Mouse (Mus musculus) gastrocnemius, postnatal 25 days (tissue): ENCODE measurements around the gene Sav1. TPM values are rescaled to one million over a fixed set of nuclear protein-coding genes. Genes with fewer than 3 reads are reported as not detected.
A peak's percentile ranks its signal among the peaks of the same experiment; 100 is the strongest.

ENCODE experiments used
- DNase-seq: peaks from one replicate; pipeline ENCODE4 v3.0.0; 2022
- long read RNA-seq, 2 experiments: library from polyadenylated mRNA; stranded (forward); transcript quantifications; one replicate each; pipeline ENCODE4 v2.0.0; 2021
- total RNA-seq, 2 experiments: library from RNA; stranded (reverse); gene quantifications; 1 replicate in 1 of 2; 2 replicates in 1 of 2; pipeline ENCODE4 v1.2.3; 2021

Gene Sav1
- 10 to 100 TPM; 32.6 to 39.0 TPM for total RNA-seq
- long read RNA-seq, experiment 1, transcript Sav1-201 (5 exons, 2,524 nt) = major isoform, 19 of 37 reads
- long read RNA-seq, experiment 1, transcript Sav1-202 (3 exons, 3,360 nt) = minor isoform, 6 of 37 reads
- long read RNA-seq, experiment 1, partial matches to known transcripts = 1 of 37 reads
- long read RNA-seq, experiment 1, other reads (novel, unspliced or antisense) = 11 of 37 reads
- long read RNA-seq, experiment 2, transcript Sav1-201 (5 exons, 2,524 nt) = major isoform, 28 of 34 reads
- long read RNA-seq, experiment 2, partial matches to known transcripts = 0 of 34 reads
- long read RNA-seq, experiment 2, other reads (novel, unspliced or antisense) = 5 of 34 reads

GRCm38 (mm10) chr12:69986786-69987497 lies at the start of gene Sav1:
Gene Sav1 (minus strand): TSS chr12:69987002.
- DNase-seq = peak; percentile 93

GRCm38 (mm10) chr12:70026233-70026632 lies 39.4 kb upstream of the Sav1 start:
- DNase-seq = no peak

GRCm38 (mm10) chr12:70025431-70025830 lies 38.6 kb upstream of the Sav1 start:
- DNase-seq = no peak

GRCm38 (mm10) chr12:70023580-70023979 lies 36.8 kb upstream of the Sav1 start:
- no peak for DNase-seq

- no peak for DNase-seq
Measured at GRCm38 (mm10) chr12:70018153-70018552, 31.4 kb upstream of the Sav1 start.

- DNase-seq = no peak
Measured at GRCm38 (mm10) chr12:70015936-70016335, 29.1 kb upstream of the Sav1 start.

GRCm38 (mm10) chr12:70011681-70012080 lies 24.9 kb upstream of the Sav1 start:
- DNase-seq = no peak

GRCm38 (mm10) chr12:70010356-70010755 lies 23.6 kb upstream of the Sav1 start:
- DNase-seq = no peak

GRCm38 (mm10) chr12:70005103-70005502 lies 18.3 kb upstream of the Sav1 start:
- DNase-seq = no peak

- no peak for DNase-seq
Measured at GRCm38 (mm10) chr12:69998186-69998983, 11.6 kb upstream of the Sav1 start.

- DNase-seq = no peak
Measured at GRCm38 (mm10) chr12:69995382-69995781, 8.6 kb upstream of the Sav1 start.

- DNase-seq = peak; percentile 25
Measured at GRCm38 (mm10) chr12:69986241-69986762, 500 bp downstream of the Sav1 start.

GRCm38 (mm10) chr12:69985546-69985945 lies 1.3 kb downstream of the Sav1 start:
- no peak for DNase-seq

- DNase-seq = no peak
Measured at GRCm38 (mm10) chr12:69982874-69983273, 3.9 kb downstream of the Sav1 start.

GRCm38 (mm10) chr12:69977376-69977998 lies 9.3 kb downstream of the Sav1 start:
- DNase-seq = no peak

GRCm38 (mm10) chr12:69976688-69977087 lies 10.1 kb downstream of the Sav1 start:
- no peak for DNase-seq

GRCm38 (mm10) chr12:69973666-69974065 lies 13.1 kb downstream of the Sav1 start:
- DNase-seq = no peak

GRCm38 (mm10) chr12:69968154-69968553 lies 18.6 kb downstream of the Sav1 start:
- DNase-seq = peak; percentile 54

GRCm38 (mm10) chr12:69967112-69967511 lies 19.7 kb downstream of the Sav1 start:
- no peak for DNase-seq

GRCm38 (mm10) chr12:69966071-69966470 lies 20.7 kb downstream of the Sav1 start:
- no peak for DNase-seq

GRCm38 (mm10) chr12:69965644-69966043 lies 21.2 kb downstream of the Sav1 start:
- no peak for DNase-seq

GRCm38 (mm10) chr12:69963141-69963540 lies 23.7 kb downstream of the Sav1 start:
- DNase-seq = no peak
